Mouse (Mus musculus) ES-E14 (cell line): Measurements from ENCODE around the gene Gm44965.

Experiments used
- CHD2 ChIP-seq: IDR thresholded peaks from 2 replicates; pipeline ENCODE4 v1.6.1; 2014; ENCODE audit warnings: mild to moderate bottlenecking, low read depth, low read length, inconsistent platforms
- HCFC1 ChIP-seq: IDR thresholded peaks from 2 replicates; pipeline ENCODE4 v1.6.1; 2012; ENCODE audit warnings: low read length, inconsistent platforms, borderline replicate concordance; ENCODE audit not compliant: insufficient read depth
- MAFK ChIP-seq: IDR thresholded peaks from 2 replicates; pipeline ENCODE4 v1.6.1; 2014; ENCODE audit warnings: mild to moderate bottlenecking, low read depth, low read length, inconsistent platforms; ENCODE audit not compliant: insufficient read depth
- ZC3H11A ChIP-seq: IDR thresholded peaks from 2 replicates; pipeline ENCODE4 v1.6.1; 2012; ENCODE audit warnings: low read depth, mild to moderate bottlenecking, inconsistent platforms, low read length, borderline replicate concordance
- ZNF384 ChIP-seq: IDR thresholded peaks from 2 replicates; pipeline ENCODE4 v1.6.1; 2012; ENCODE audit warnings: low read depth, low read length, inconsistent platforms

GRCm38 (mm10) chr6:48635105-48635504, 41.4 kb downstream of the Gm44965 start:
- no peak for TF ChIP-seq ZC3H11A
- TF ChIP-seq ZNF384, result no peak
- TF ChIP-seq MAFK, result no peak
- no peak for TF ChIP-seq CHD2
- TF ChIP-seq HCFC1, result no peak
